Mouse (Mus musculus) ES-E14 (cell line): Measurements from ENCODE around the gene Zfp617. TPM values are rescaled to one million over a fixed set of nuclear protein-coding genes. Genes with fewer than 3 reads are reported as not detected.
A peak's percentile ranks its signal among the peaks of the same experiment; 100 is the strongest.

Experiments used
- DNase-seq: peaks from one replicate; pipeline ENCODE4 v3.0.0-alpha.2; 2013; ENCODE audit warnings: low read depth, low spot score
- H3K27ac ChIP-seq: 2 replicates; pipeline ENCODE4 v1.5.1; 2012; ENCODE audit warnings: low read depth, mild to moderate bottlenecking, low read length, moderate library complexity, mixed read lengths; ENCODE audit not compliant: poor library complexity, insufficient read depth, severe bottlenecking
- H3K36me3 ChIP-seq: 2 replicates; pipeline ENCODE4 v1.6.1; 2012; ENCODE audit warnings: mild to moderate bottlenecking, low read length, moderate library complexity, mixed read lengths; ENCODE audit not compliant: control insufficient read depth, poor library complexity, insufficient read depth, severe bottlenecking
- H3K4me1 ChIP-seq, 2 experiments: fragments of 150-350 bp in 1 of 2; sonication (generic) in 1 of 2; 2 replicates each; pipeline ENCODE4 v1.6.1; 2012; ENCODE audit warnings: low read length in 2 of 2, mild to moderate bottlenecking in 1 of 2, mixed read lengths in 1 of 2; ENCODE audit not compliant: control insufficient read depth in 2 of 2, insufficient read depth in 2 of 2, poor library complexity in 1 of 2
- H3K4me3 ChIP-seq, 2 experiments: fragments of 150-350 bp in 1 of 2; sonication (generic) in 1 of 2; 2 replicates each; pipeline ENCODE4 v1.5.1; 2012; ENCODE audit warnings: low read length in 2 of 2, low read depth in 1 of 2, mild to moderate bottlenecking in 1 of 2, mixed read lengths in 1 of 2; ENCODE audit not compliant: insufficient read depth in 1 of 2, poor library complexity in 1 of 2, severe bottlenecking in 1 of 2
- H3K9ac ChIP-seq: 2 replicates; pipeline ENCODE4 v1.6.1; 2012; ENCODE audit warnings: low read depth, mild to moderate bottlenecking, low read length, mixed read lengths; ENCODE audit not compliant: poor library complexity, insufficient read depth, severe bottlenecking
- H3K9me3 ChIP-seq: fragments of 150-350 bp; sonication (generic); 2 replicates; pipeline ENCODE4 v1.6.1; 2012; ENCODE audit warnings: low read depth, mild to moderate bottlenecking, low read length; ENCODE audit not compliant: control insufficient read depth, insufficient read depth
- CHD2 ChIP-seq: IDR thresholded peaks from 2 replicates; pipeline ENCODE4 v1.6.1; 2014; ENCODE audit warnings: mild to moderate bottlenecking, low read depth, low read length, inconsistent platforms
- HCFC1 ChIP-seq: IDR thresholded peaks from 2 replicates; pipeline ENCODE4 v1.6.1; 2012; ENCODE audit warnings: low read length, inconsistent platforms, borderline replicate concordance; ENCODE audit not compliant: insufficient read depth
- MAFK ChIP-seq: IDR thresholded peaks from 2 replicates; pipeline ENCODE4 v1.6.1; 2014; ENCODE audit warnings: mild to moderate bottlenecking, low read depth, low read length, inconsistent platforms; ENCODE audit not compliant: insufficient read depth
- ZC3H11A ChIP-seq: IDR thresholded peaks from 2 replicates; pipeline ENCODE4 v1.6.1; 2012; ENCODE audit warnings: low read depth, mild to moderate bottlenecking, inconsistent platforms, low read length, borderline replicate concordance
- ZNF384 ChIP-seq: IDR thresholded peaks from 2 replicates; pipeline ENCODE4 v1.6.1; 2012; ENCODE audit warnings: low read depth, low read length, inconsistent platforms
- in situ Hi-C, 2 experiments: fragments of 600-800 bp; cut with MboI; formaldehyde crosslinking; loops; one replicate each; pipeline ENCODE4 v1.15.1; 2025; ENCODE audit warnings: low sequenced_read_pairs in 2 of 2, inconsistent platforms in 1 of 2; ENCODE audit not compliant: unreplicated experiment in 2 of 2
- total RNA-seq: library from RNA; depleted of rRNA; stranded (reverse); fragments of 300-350 nt; gene quantifications from 2 replicates; pipeline ENCODE4 v1.2.3, GENCODE M21; 2012

Gene Zfp617
- total RNA-seq, 1 experiment: 16.0 TPM

- H3K27ac ChIP-seq: no peak overlapping the region
- no peak overlapping the region for H3K9ac ChIP-seq
- H3K4me3 ChIP-seq: peak overlapping the region in 1 of 2 experiments; percentile 12; a peak in 1 of 4 replicates
- no peak for DNase-seq
- H3K36me3 ChIP-seq: peaks cover 8% of the 10 kb centered on the region
- H3K9me3 ChIP-seq: no peaks in the 10 kb centered on the region
- H3K4me1 ChIP-seq: peaks cover 3% of the 10 kb centered on the region in 2 experiments; a peak in 1 of 4 replicates
- no peak for TF ChIP-seq HCFC1
- no peak for TF ChIP-seq CHD2
- no peak for TF ChIP-seq ZNF384
- no peak for TF ChIP-seq ZC3H11A
- no peak for TF ChIP-seq MAFK
- in situ Hi-C loops: no loop called here
Observed at GRCm38 (mm10) chr8:71954666-71955065, 46.2 kb downstream of the Zfp617 start.

GRCm38 (mm10) chr8:71960483-71960882, 52.0 kb downstream of the Zfp617 start:
- Histone ChIP-seq H3K9me3 (no peaks in the 10 kb centered on the region), H3K4me1 (0 out of 4 replicates have a peak, but pooled peaks cover 0 to 2% of the 10 kb centered on the region in 2 experiments), H3K27ac (no peak overlapping the region), H3K4me3 (no peak overlapping the region), H3K9ac (no peak overlapping the region), H3K36me3 (peaks cover 29% of the 10 kb centered on the region)
- in situ Hi-C loops: no loop called here
- no peak for TF ChIP-seq MAFK
- no peak for DNase-seq

GRCm38 (mm10) chr8:71961796-71962195, 53.4 kb downstream of the Zfp617 start:
- H3K27ac ChIP-seq: no peak overlapping the region
- TF ChIP-seq CHD2: no peak
- TF ChIP-seq ZC3H11A: no peak
- TF ChIP-seq HCFC1: no peak
- no peak for TF ChIP-seq MAFK
- TF ChIP-seq ZNF384: no peak
- H3K9me3 ChIP-seq: no peaks in the 10 kb centered on the region; the same call in 1 of the 2 replicates
- in situ Hi-C loops: no loop called here
- no peak for DNase-seq
- H3K36me3 ChIP-seq: peaks cover 38% of the 10 kb centered on the region
- no peak overlapping the region for H3K4me3 ChIP-seq
- H3K4me1 ChIP-seq: 0 out of 4 replicates have a peak, but pooled peaks cover 0 to 2% of the 10 kb centered on the region in 2 experiments
- H3K9ac ChIP-seq: no peak overlapping the region

GRCm38 (mm10) chr8:71964051-71964450, 55.6 kb downstream of the Zfp617 start:
- in situ Hi-C loops: no loop called here
- TF ChIP-seq HCFC1: no peak
- TF ChIP-seq MAFK: no peak
- TF ChIP-seq ZC3H11A: no peak
- no peak for TF ChIP-seq CHD2
- Histone ChIP-seq H3K9ac (no peak overlapping the region), H3K4me1 (0 out of 4 replicates have a peak, but pooled peaks cover 0 to 2% of the 10 kb centered on the region in 2 experiments), H3K9me3 (no peaks in the 10 kb centered on the region; the same call in 1 of the 2 replicates), H3K27ac (no peak overlapping the region), H3K36me3 (peaks cover 51% of the 10 kb centered on the region), H3K4me3 (no peak overlapping the region)
- DNase-seq: no peak

GRCm38 (mm10) chr8:71965166-71965565, 56.7 kb downstream of the Zfp617 start:
- in situ Hi-C loops: no loop called here
- H3K36me3 ChIP-seq: peaks cover 47% of the 10 kb centered on the region
- H3K27ac ChIP-seq: no peak overlapping the region
- TF ChIP-seq CHD2: no peak
- TF ChIP-seq ZC3H11A: no peak
- TF ChIP-seq HCFC1: no peak
- TF ChIP-seq ZNF384: no peak
- TF ChIP-seq MAFK: no peak
- H3K9me3 ChIP-seq: no peaks in the 10 kb centered on the region; the same call in 1 of the 2 replicates
- no peak for DNase-seq
- H3K4me1 ChIP-seq: 0 out of 4 replicates have a peak, but pooled peaks cover 0 to 2% of the 10 kb centered on the region in 2 experiments
- H3K9ac ChIP-seq: no peak overlapping the region
- H3K4me3 ChIP-seq: no peak overlapping the region
